ENCODE assay signal across 8 mouse cellular contexts in the genomic region with DNA sequence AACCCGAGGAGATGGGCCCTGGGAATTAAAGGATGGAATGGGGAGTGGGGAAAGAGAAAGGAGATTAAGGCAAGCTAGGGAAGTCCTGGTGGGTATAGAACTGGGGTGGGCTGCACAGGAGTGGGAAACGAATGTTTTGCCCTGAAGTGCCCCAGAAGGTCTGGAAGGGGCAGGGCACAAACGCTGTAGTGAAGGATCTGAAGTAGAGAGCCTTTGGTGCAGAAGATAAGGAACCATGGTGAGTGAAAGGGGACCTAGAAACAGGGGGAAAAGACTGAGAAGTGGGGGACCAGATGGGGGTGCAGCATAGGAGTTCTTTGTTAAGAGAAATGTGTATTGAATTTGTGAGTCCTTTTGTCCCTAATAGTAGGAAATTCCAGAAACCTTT. TPM values are rescaled to one million over a fixed set of nuclear protein-coding genes. Genes with fewer than 3 reads are reported as not detected.
A peak's percentile ranks its signal among the peaks of the same experiment; 100 is the strongest.
DNase-seq lines count a peak whose midpoint lies in the region; ATAC-seq lines count a peak whose summit lies in the region.

A gene (plus strand): TSS at position 13 of the 388 bp plus-strand sequence.

- H3K27me3 ChIP-seq in embryonic facial prominence, embryonic 11.5 days (ENCODE audit: control insufficient read depth, insufficient read depth, low read length): no peaks in the 10 kb centered on the region
- no peaks in the 10 kb centered on the region for H3K27me3 ChIP-seq in hindbrain, embryonic 13.5 days
- H3K27me3 ChIP-seq in midbrain, embryonic 15.5 days (replicated peaks): no peaks in the 10 kb centered on the region

- peak within 1 kb of the TSS; percentile 78 for H3K9ac ChIP-seq in embryonic facial prominence, embryonic 11.5 days (replicated peaks; ENCODE audit: low read length)
- peak within 1 kb of the TSS; percentile 87 for H3K9ac ChIP-seq in hindbrain, embryonic 13.5 days
- peak within 1 kb of the TSS; percentile 77 for H3K9ac ChIP-seq in midbrain, embryonic 15.5 days

- H3K36me3 ChIP-seq in embryonic facial prominence, embryonic 11.5 days (replicated peaks; ENCODE audit: control insufficient read depth, insufficient read depth, low read depth, low read length): no peaks in the 10 kb centered on the region
- peaks cover 10% of the 10 kb centered on the region; the same call in 1 of the 2 replicates for H3K36me3 ChIP-seq in hindbrain, embryonic 13.5 days
- H3K36me3 ChIP-seq in midbrain, embryonic 15.5 days (replicated peaks): no peaks in the 10 kb centered on the region

- 1% methylated on average over 3 of the region's 3 CpGs for WGBS in embryonic facial prominence, embryonic 11.5 days
- 2% methylated on average over 3 of the region's 3 CpGs for WGBS in hindbrain, embryonic 13.5 days
- 0% methylated on average over 3 of the region's 3 CpGs for WGBS in midbrain, embryonic 15.5 days

- no peaks in the 10 kb centered on the region for H3K9me3 ChIP-seq in embryonic facial prominence, embryonic 11.5 days (replicated peaks; ENCODE audit: control insufficient read depth, low read length)
- H3K9me3 ChIP-seq in hindbrain, embryonic 13.5 days: no peaks in the 10 kb centered on the region
- no peaks in the 10 kb centered on the region for H3K9me3 ChIP-seq in midbrain, embryonic 15.5 days

- H3K4me3 ChIP-seq in embryonic facial prominence, embryonic 11.5 days (ENCODE audit: low read depth, low read length): peak within 1 kb of the TSS; percentile 71
- H3K4me3 ChIP-seq in hindbrain, embryonic 13.5 days: peak within 1 kb of the TSS; percentile 71
- peak within 1 kb of the TSS; percentile 75 for H3K4me3 ChIP-seq in midbrain, embryonic 15.5 days

- H3K4me2 ChIP-seq in embryonic facial prominence, embryonic 11.5 days (ENCODE audit: low read depth, low read length): peak within 1 kb of the TSS; percentile 88
- H3K4me2 ChIP-seq in hindbrain, embryonic 13.5 days: peak within 1 kb of the TSS; percentile 85
- peak within 1 kb of the TSS; percentile 81 for H3K4me2 ChIP-seq in midbrain, embryonic 15.5 days

- H3K27ac ChIP-seq in embryonic facial prominence, embryonic 11.5 days (replicated peaks; ENCODE audit: low read depth, low read length): peak within 1 kb of the TSS; percentile 88
- H3K27ac ChIP-seq in hindbrain, embryonic 13.5 days: peak within 1 kb of the TSS; percentile 97
- H3K27ac ChIP-seq in midbrain, embryonic 15.5 days: peak within 1 kb of the TSS; percentile 97

- no peak for ATAC-seq in embryonic facial prominence, embryonic 11.5 days (replicated peaks; ENCODE audit: insufficient number of reproducible peaks, low FRiP score, low TSS enrichment, low read depth)
- no peak for ATAC-seq in hindbrain, embryonic 13.5 days (ENCODE audit: low FRiP score)
- ATAC-seq in midbrain, embryonic 15.5 days (replicated peaks): no peak

- DNase-seq in left cerebral cortex, postnatal 4 days: no peak
- DNase-seq in left cerebral cortex, postnatal 14 days (ENCODE audit: low spot score in 2 of 2): no peak
- no peak for DNase-seq in embryonic facial prominence, embryonic 11.5 days (ENCODE audit: low spot score)
- no peak for DNase-seq in right cerebral cortex, adult 2 months (ENCODE audit: low spot score in 2 of 2)
- no peak for DNase-seq in testis, postnatal 10 days (ENCODE audit: low spot score)
- DNase-seq in lung, adult 18-20 months: no peak

- intact Hi-C loops in left cerebral cortex, postnatal 4 days (cut with DNase I): no loop called here
- intact Hi-C loops in left cerebral cortex, postnatal 14 days (cut with DNase I): loop anchor here (5.0 kb wide), 1 partner anchor 37 kb away; no protein-coding TSS in a partner anchor

- no peaks in the 10 kb centered on the region for H3K4me1 ChIP-seq in embryonic facial prominence, embryonic 11.5 days (ENCODE audit: control insufficient read depth, insufficient read depth, low read length)
- peaks cover 46% of the 10 kb centered on the region for H3K4me1 ChIP-seq in hindbrain, embryonic 13.5 days (replicated peaks)
- H3K4me1 ChIP-seq in midbrain, embryonic 15.5 days: peaks cover 35% of the 10 kb centered on the region

RNA-seq across cellular contexts. Expression of the gene that starts here (rescaled TPM):
- total RNA-seq in left cerebral cortex, postnatal 4 days (2021): 10 to 100 TPM; 23.3 to 26.2 TPM
- total RNA-seq in left cerebral cortex, postnatal 14 days (2021): 10 to 100 TPM in 1 of 2 experiments, 1 to 10 TPM in 1; 9.0 to 10.4 TPM
- polyA plus RNA-seq in embryonic facial prominence, embryonic 11.5 days (2014; fragmentation: Nextera tagmentation; extraction: Ambion mirVana): 4.3 and 5.2 TPM in 2 replicates
- polyA plus RNA-seq in hindbrain, embryonic 13.5 days (2015; fragmentation: Nextera tagmentation; extraction: Ambion mirVana): 8.6 and 9.1 TPM in 2 replicates
- polyA plus RNA-seq in midbrain, embryonic 15.5 days (2015; fragmentation: Nextera tagmentation; extraction: Ambion mirVana): 9.0 and 9.5 TPM in 2 replicates
